ENCODE assay signal across 19 mouse cellular contexts in genomic region chr2:74846992-74847391, GRCm38 (mm10). TPM values are rescaled to one million over a fixed set of nuclear protein-coding genes. Genes with fewer than 3 reads are reported as not detected.
A peak's percentile ranks its signal among the peaks of the same experiment; 100 is the strongest.
DNase-seq lines count a peak whose midpoint lies in the region; ATAC-seq and TF ChIP-seq lines count a peak whose summit lies in the region.
"Had no signal": no experiment of that assay in that cellular context is flagged by ENCODE, and none has a peak within 500 bp of the region (broad histone marks: within the 10 kb centered on the region; RNA-seq: fewer than 3 reads in every experiment).

No protein-coding gene starts in this region.

- TF ChIP-seq EP300 in liver, postnatal 0 days (IDR thresholded peaks at IDR 0.05; ENCODE audit: low read depth), result no peak

- H3K4me2 ChIP-seq in liver, embryonic 12.5 days, result no peak overlapping the region
- H3K4me2 ChIP-seq in liver, postnatal 0 days (ENCODE audit: low read depth, low read length), result no peak overlapping the region
- no peak overlapping the region for H3K4me2 ChIP-seq in liver, embryonic 13.5 days
- H3K4me2 ChIP-seq: embryonic facial prominence, embryonic 13.5 days; forebrain, embryonic 12.5 days; heart, embryonic 11.5 days; heart, embryonic 15.5 days; hindbrain, embryonic 13.5 days had no signal

- DNase-seq in liver, postnatal 0 days, result no peak
- peak; percentile 27 for DNase-seq in liver, embryonic 13.5 days
- DNase-seq in layer of hippocampus, adult 8-10 months (ENCODE audit: low spot score in 2 of 2), result no peak
- DNase-seq in left cerebral cortex, adult 2 months (ENCODE audit: extremely low spot score in 1 of 2, low spot score in 2 of 2), result no peak
- DNase-seq: cerebellum, adult 11-12 months; cerebellum, adult 9-11 months; cerebellum, postnatal 36 days; gastrocnemius, postnatal 14 days; heart, adult 2 months; heart, postnatal 14 days had no signal

- no peak for TF ChIP-seq CTCF in liver, postnatal 0 days (IDR thresholded peaks at IDR 0.05; ENCODE audit: low read depth)
- TF ChIP-seq CTCF in left cerebral cortex, adult 2 months (IDR thresholded peaks at IDR 0.05), result no peak

- no peak overlapping the region for H3K9ac ChIP-seq in liver, embryonic 12.5 days
- H3K9ac ChIP-seq in liver, postnatal 0 days (replicated peaks), result no peak overlapping the region
- H3K9ac ChIP-seq in liver, embryonic 13.5 days, result no peak overlapping the region
- H3K9ac ChIP-seq: embryonic facial prominence, embryonic 13.5 days; forebrain, embryonic 12.5 days; heart, embryonic 15.5 days; hindbrain, embryonic 13.5 days had no signal

- intact Hi-C loops in left cerebral cortex, adult 2 months (cut with DNase I), result no loop called here

- 36% methylated on average over 5 of the region's 5 CpGs for WGBS in liver, embryonic 12.5 days (ENCODE audit: insufficient replicate concordance)
- 60% methylated on average over 5 of the region's 5 CpGs for WGBS in liver, postnatal 0 days (ENCODE audit: insufficient replicate concordance)
- WGBS in liver, embryonic 13.5 days (ENCODE audit: insufficient replicate concordance), result 39% methylated on average over 5 of the region's 5 CpGs

- peak; percentile 88 for ATAC-seq in liver, embryonic 12.5 days
- ATAC-seq in liver, postnatal 0 days, result no peak
- peak; percentile 89 for ATAC-seq in liver, embryonic 13.5 days (ENCODE audit: low read depth)
- ATAC-seq in megakaryocyte progenitor cell, adult 5-6 weeks (replicated peaks; ENCODE audit: poor library complexity), result peak; percentile 64
- ATAC-seq: forebrain, embryonic 16.5 days; hindbrain, postnatal 0 days had no signal

- 0 out of 2 replicates have a peak overlapping the region, but pooled peaks have one; percentile 25 for H3K27ac ChIP-seq in liver, embryonic 12.5 days
- no peak overlapping the region for H3K27ac ChIP-seq in liver, postnatal 0 days (ENCODE audit: low read depth)
- no peak overlapping the region for H3K27ac ChIP-seq in liver, embryonic 13.5 days
- H3K27ac ChIP-seq in left cerebral cortex, adult 2 months, result no peak overlapping the region
- H3K27ac ChIP-seq: embryonic facial prominence, embryonic 13.5 days; forebrain, embryonic 12.5 days; heart, adult 2 months; heart, embryonic 15.5 days; hindbrain, postnatal 0 days had no signal

- H3K36me3 ChIP-seq in liver, embryonic 12.5 days, result no peaks in the 10 kb centered on the region
- no peaks in the 10 kb centered on the region for H3K36me3 ChIP-seq in liver, postnatal 0 days (replicated peaks; ENCODE audit: insufficient read depth, low read length)
- no peaks in the 10 kb centered on the region for H3K36me3 ChIP-seq in liver, embryonic 13.5 days
- H3K36me3 ChIP-seq: forebrain, embryonic 12.5 days; heart, embryonic 15.5 days; hindbrain, embryonic 13.5 days had no signal

- H3K4me1 ChIP-seq in liver, embryonic 12.5 days, result peaks cover 14% of the 10 kb centered on the region
- 0 out of 2 replicates have a peak, but pooled peaks cover 2% of the 10 kb centered on the region for H3K4me1 ChIP-seq in liver, postnatal 0 days (ENCODE audit: insufficient read depth)
- peaks cover 14% of the 10 kb centered on the region for H3K4me1 ChIP-seq in liver, embryonic 13.5 days (replicated peaks)
- H3K4me1 ChIP-seq: forebrain, embryonic 12.5 days; heart, embryonic 15.5 days had no signal

- no peaks in the 10 kb centered on the region for H3K9me3 ChIP-seq in liver, embryonic 12.5 days (replicated peaks)
- no peaks in the 10 kb centered on the region for H3K9me3 ChIP-seq in liver, postnatal 0 days (ENCODE audit: low read length)
- no peaks in the 10 kb centered on the region for H3K9me3 ChIP-seq in liver, embryonic 13.5 days (replicated peaks)
- H3K9me3 ChIP-seq: embryonic facial prominence, embryonic 13.5 days; forebrain, embryonic 12.5 days; heart, embryonic 15.5 days; hindbrain, embryonic 13.5 days had no signal

- H3K27me3 ChIP-seq in liver, embryonic 12.5 days (replicated peaks), result no peaks in the 10 kb centered on the region
- no peaks in the 10 kb centered on the region for H3K27me3 ChIP-seq in liver, postnatal 0 days (ENCODE audit: insufficient read depth, low read length)
- no peaks in the 10 kb centered on the region for H3K27me3 ChIP-seq in liver, embryonic 13.5 days
- H3K27me3 ChIP-seq: embryonic facial prominence, embryonic 13.5 days; forebrain, embryonic 12.5 days; heart, embryonic 15.5 days; hindbrain, embryonic 13.5 days had no signal

- no peak overlapping the region for H3K4me3 ChIP-seq in liver, embryonic 12.5 days
- no peak overlapping the region for H3K4me3 ChIP-seq in liver, postnatal 0 days (ENCODE audit: low read depth, low read length)
- no peak overlapping the region for H3K4me3 ChIP-seq in liver, embryonic 13.5 days (replicated peaks)
- no peak overlapping the region for H3K4me3 ChIP-seq in left cerebral cortex, adult 2 months
- H3K4me3 ChIP-seq: embryonic facial prominence, embryonic 13.5 days; forebrain, embryonic 12.5 days; heart, adult 2 months; heart, embryonic 15.5 days; hindbrain, embryonic 13.5 days had no signal

RNA-seq across cellular contexts. Expression of gene Mtx2, which starts 21.4 kb away (rescaled TPM):
- 79.6 and 81.5 TPM in 2 replicates for polyA plus RNA-seq in liver, embryonic 12.5 days (2016; fragmentation: Nextera tagmentation; extraction: Ambion mirVana)
- polyA plus RNA-seq in liver, postnatal 0 days (2015; fragmentation: Nextera tagmentation; extraction: Ambion mirVana), result 60.7 and 66.0 TPM in 2 replicates
- 74.4 and 78.7 TPM in 2 replicates for polyA plus RNA-seq in liver, embryonic 13.5 days (2015; fragmentation: Nextera tagmentation; extraction: Ambion mirVana)
- 68.4 and 75.0 TPM in 2 replicates for total RNA-seq in megakaryocyte progenitor cell, adult 5-6 weeks (2015)
- total RNA-seq in megakaryocyte progenitor cell, adult 5-6 weeks (2017), result 22.2 and 29.0 TPM in 2 replicates
- total RNA-seq in layer of hippocampus, adult 8-10 months (2022), result 10 to 100 TPM; 41.0 to 46.5 (median 43.9) TPM
- total RNA-seq in left cerebral cortex, adult 2 months (2021), result 10 to 100 TPM; 46.8 to 48.5 TPM
